Mouse (Mus musculus) lung, postnatal 0 days (tissue): ENCODE data around the gene Cyp17a1.

Experiments used
- CTCF ChIP-seq: IDR thresholded peaks from 2 replicates; pipeline ENCODE4 v1.5.1; 2016; ENCODE audit warnings: antibody characterized with exemption, mild to moderate bottlenecking
- EP300 ChIP-seq: IDR thresholded peaks from 2 replicates; pipeline ENCODE4 v1.6.1; 2016; ENCODE audit warnings: antibody characterized with exemption, mild to moderate bottlenecking, control low read depth

DNA sequence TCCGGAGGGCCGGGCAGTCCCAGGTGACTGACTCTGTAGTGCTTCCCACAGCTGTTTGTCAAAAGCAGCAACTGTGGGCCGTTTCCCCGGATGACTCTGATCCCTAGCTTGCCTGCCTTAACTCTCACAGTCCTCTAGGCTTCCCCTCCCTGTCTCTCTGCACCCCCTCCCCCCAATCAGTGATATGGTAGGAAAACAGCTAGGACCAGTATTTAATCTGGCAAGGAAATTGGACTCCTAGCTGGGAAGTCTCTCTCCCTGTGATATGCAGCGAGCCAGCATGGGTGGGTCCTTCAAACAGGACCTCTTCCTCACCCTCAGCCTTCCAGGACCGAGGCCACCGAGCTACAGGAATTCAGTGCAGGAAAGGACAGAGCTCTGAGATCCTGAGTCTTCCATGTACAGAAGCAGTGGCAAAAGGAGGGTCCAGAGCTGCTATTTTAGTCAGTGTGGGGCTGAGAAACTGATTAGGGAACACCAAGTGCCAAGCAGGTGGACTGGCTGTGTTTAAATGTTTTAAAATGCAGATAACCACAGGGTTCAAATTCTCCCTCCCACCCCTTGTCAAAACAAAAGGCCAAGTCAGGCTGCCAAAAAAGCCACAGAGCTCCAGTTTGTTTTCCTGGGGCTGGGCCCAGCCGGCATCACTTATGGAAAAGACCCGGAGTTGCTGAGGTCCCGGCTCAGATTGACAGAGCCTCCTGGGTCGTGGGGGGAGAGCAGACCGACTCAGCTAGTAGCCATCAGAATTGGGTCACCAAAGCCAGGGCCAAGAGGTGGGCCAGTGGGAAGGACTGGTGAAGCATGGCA is 28.0 kb downstream of the Cyp17a1 start:
- TF ChIP-seq CTCF (no peak), EP300 (no peak)
